18 mouse cellular contexts compared by ENCODE assay signal in genomic region chr5:32446810-32447209, GRCm38 (mm10).
"Had no signal": no experiment of that assay in that cellular context is flagged by ENCODE, and none has a peak within 500 bp of the region (broad histone marks: within the 10 kb centered on the region; RNA-seq: fewer than 3 reads in every experiment).

No protein-coding gene starts in this region.

- ATAC-seq: liver, postnatal 0 days; lung, postnatal 0 days; midbrain, embryonic 15.5 days had no signal

- H3K27me3 ChIP-seq: limb, embryonic 12.5 days; limb, embryonic 15.5 days; midbrain, embryonic 12.5 days; midbrain, embryonic 15.5 days; neural tube, embryonic 12.5 days; neural tube, embryonic 15.5 days had no signal

- H3K9me3 ChIP-seq: limb, embryonic 12.5 days; limb, embryonic 15.5 days; midbrain, embryonic 12.5 days; midbrain, embryonic 15.5 days; neural tube, embryonic 12.5 days; neural tube, embryonic 15.5 days had no signal

- H3K4me1 ChIP-seq: limb, embryonic 15.5 days; midbrain, embryonic 15.5 days; neural tube, embryonic 12.5 days; neural tube, embryonic 15.5 days had no signal

- H3K4me3 ChIP-seq: limb, embryonic 12.5 days; limb, embryonic 15.5 days; midbrain, embryonic 12.5 days; midbrain, embryonic 15.5 days; neural tube, embryonic 12.5 days; neural tube, embryonic 15.5 days had no signal

- H3K27ac ChIP-seq: limb, embryonic 12.5 days; liver, embryonic 14.5 days; macrophage; midbrain, embryonic 12.5 days; midbrain, embryonic 15.5 days; neural tube, embryonic 12.5 days; neural tube, embryonic 15.5 days had no signal

- H3K4me2 ChIP-seq: limb, embryonic 12.5 days; limb, embryonic 15.5 days; liver, embryonic 11.5 days; lung, embryonic 14.5 days; midbrain, embryonic 12.5 days; midbrain, embryonic 15.5 days; neural tube, embryonic 12.5 days; neural tube, embryonic 15.5 days had no signal

- H3K36me3 ChIP-seq: limb, embryonic 12.5 days; limb, embryonic 15.5 days; midbrain, embryonic 12.5 days; midbrain, embryonic 15.5 days; neural tube, embryonic 12.5 days; neural tube, embryonic 15.5 days had no signal

- H3K9ac ChIP-seq: limb, embryonic 12.5 days; limb, embryonic 15.5 days; liver, embryonic 14.5 days; liver, postnatal 0 days; lung, embryonic 14.5 days; midbrain, embryonic 12.5 days; midbrain, embryonic 15.5 days; neural tube, embryonic 12.5 days; neural tube, embryonic 15.5 days had no signal

- DNase-seq: kidney, postnatal 4 days; left cerebral cortex, postnatal 4 days; liver, postnatal 0 days; lung, embryonic 14.5 days; right cerebral cortex, adult 18-20 months; right cerebral cortex, postnatal 14 days; right cerebral cortex, postnatal 4 days; thymus, postnatal 25 days had no signal
